Mouse (Mus musculus): ENCODE measurements around the gene Tomm40. TPM values are rescaled to one million over a fixed set of nuclear protein-coding genes. Genes with fewer than 3 reads are reported as not detected.

Tomm40 gene
- total RNA-seq (2021) = 10 to 100 TPM; 59.3 to 63.3 TPM
- long read RNA-seq, experiment 1, transcript Tomm40-201 (9 exons, 1,646 nt) = minor isoform, 21 of 150 reads
- long read RNA-seq, experiment 1, transcript Tomm40-202 (10 exons, 1,577 nt) = major isoform, 116 of 150 reads
- long read RNA-seq, experiment 1, partial matches to known transcripts = 2 of 150 reads
- long read RNA-seq, experiment 1, other reads (novel, unspliced or antisense) = 11 of 150 reads
- long read RNA-seq, experiment 2, transcript Tomm40-201 (9 exons, 1,646 nt) = minor isoform, 18 of 182 reads
- long read RNA-seq, experiment 2, transcript Tomm40-202 (10 exons, 1,577 nt) = major isoform, 155 of 182 reads
- long read RNA-seq, experiment 2, partial matches to known transcripts = 2 of 182 reads
- long read RNA-seq, experiment 2, other reads (novel, unspliced or antisense) = 7 of 182 reads

DNA sequence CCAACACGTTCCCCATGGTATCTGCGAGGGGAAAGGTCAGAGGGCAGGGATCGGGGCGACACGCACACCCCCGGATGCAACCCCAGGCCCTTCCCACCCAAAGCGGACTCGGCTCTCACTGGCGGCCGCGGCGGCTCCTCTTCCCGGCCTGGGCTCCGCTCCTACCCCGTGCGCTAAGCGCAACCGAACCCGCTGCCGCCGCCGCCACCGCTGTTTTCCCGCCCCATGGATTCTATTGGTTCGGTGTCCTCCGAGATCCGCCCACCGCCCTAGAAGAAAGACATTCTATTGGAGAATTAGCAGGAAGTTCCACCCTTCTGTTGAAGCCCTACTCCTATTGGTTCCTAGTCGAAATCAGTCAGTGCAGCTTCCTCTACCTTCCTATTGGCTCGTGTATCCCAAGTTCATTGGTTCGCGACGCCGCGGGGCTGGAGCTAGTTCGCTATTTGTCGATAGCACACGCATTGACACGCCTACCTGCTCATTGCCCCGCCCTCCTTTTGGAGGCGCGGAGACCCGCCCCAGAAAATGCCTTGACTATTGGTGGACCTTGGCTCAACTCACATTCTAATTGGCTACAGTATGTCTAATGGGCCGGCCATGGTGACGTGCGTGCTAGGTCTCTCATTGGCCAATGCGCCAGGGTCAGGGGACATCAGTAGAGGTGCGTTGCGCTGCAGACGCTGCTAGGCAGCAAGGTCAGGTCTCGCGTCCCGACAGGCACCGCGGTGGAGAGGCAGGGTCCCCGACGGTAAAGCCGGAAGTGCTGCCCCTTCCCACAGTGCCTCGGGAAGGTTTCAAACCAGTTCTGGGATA lies at the start of gene Tomm40:
TSS of gene Tomm40 (minus strand) at position 200 of the 816 bp plus-strand sequence.
- peak; percentile 94 for DNase-seq

DNA sequence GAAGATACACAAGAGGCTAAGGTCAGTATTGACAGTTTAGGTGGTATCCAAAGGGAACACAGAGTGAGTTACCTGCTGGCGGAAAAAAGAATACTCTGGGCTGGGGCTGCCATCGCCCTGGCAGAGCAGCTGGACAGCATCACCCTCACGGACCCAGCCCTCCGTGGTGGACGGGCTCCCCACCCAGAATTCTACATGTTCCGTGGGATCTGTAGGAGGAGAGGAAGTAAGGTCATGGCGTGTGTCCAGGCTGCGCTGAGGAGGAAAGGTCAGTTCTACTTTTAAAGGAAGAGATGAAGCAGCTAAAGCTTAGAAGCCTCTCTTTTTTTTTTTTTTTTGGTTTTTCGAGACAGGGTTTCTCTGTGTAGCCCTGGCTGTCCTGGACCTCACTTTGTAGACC lies 49.3 kb upstream of the Tomm40 start:
- no peak for DNase-seq

- DNase-seq = no peak
Observed at GRCm38 (mm10) chr7:19763829-19764477, 48.7 kb upstream of the Tomm40 start.

GRCm38 (mm10) chr7:19762283-19762682 lies 47.0 kb upstream of the Tomm40 start:
- DNase-seq = no peak

DNA sequence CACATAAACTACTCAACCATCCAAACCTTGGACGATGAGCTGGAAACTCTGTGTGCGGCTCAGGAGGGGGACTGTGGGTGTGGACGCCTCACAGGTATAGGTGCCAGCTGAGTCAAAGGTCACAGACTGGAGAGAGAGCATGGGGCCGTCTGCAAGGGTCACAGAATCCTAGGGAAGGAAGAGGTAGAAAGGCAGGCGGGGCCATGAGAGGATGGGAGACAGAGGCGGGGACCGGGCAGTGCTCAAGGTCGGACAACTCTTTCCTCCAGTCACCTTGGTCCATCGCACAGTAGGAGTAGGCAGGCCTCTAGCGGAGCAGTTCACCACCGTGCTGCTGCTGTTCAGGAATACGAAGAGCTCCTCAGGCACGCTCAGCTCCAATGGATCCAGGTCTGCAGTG lies 44.8 kb upstream of the Tomm40 start:
- DNase-seq = no peak

- DNase-seq = no peak
Observed at GRCm38 (mm10) chr7:19758623-19759022, 43.4 kb upstream of the Tomm40 start.

- peak; percentile 72 for DNase-seq
Observed at GRCm38 (mm10) chr7:19755851-19756786, 40.9 kb upstream of the Tomm40 start.

GRCm38 (mm10) chr7:19755008-19755407 lies 39.8 kb upstream of the Tomm40 start:
- DNase-seq = no peak

DNA sequence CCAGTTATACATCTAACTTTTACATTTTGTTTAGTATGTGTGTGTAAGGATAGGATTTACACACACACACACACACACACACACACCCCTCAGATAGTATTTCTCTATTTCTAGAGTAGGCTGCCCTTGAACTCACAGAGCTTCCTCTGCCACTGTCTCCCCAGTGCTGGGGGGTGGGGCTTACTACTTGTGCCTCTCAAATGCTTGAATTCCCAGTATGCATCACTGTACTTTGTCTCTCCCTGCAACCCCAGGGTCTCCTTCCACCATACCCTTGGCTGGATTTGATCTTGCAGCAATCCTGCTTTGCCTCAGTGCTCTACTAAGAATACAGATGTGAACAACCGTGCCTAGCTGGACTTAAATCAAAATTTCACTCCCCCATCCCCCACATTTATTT lies 38.8 kb upstream of the Tomm40 start:
- no peak for DNase-seq

DNA sequence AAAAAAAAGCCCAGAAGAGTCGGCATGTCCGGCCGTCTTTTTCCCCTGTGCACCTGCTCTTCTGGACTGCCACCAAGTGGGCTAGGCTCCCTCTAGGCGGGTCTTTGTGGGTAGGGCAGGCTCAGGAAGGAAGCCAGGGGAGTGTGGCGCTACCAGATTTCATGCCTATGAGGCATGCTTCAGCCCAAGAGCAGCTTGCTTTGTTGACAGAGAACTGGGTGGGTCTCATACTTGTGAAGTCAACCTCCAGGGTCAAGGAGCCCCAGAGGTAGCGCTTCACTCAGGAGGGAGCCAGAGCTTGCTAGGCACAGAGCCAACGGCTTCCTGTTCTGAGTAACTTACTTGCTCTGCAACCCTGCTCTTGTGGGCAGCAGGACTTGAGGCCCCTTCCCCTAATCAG lies 38.3 kb upstream of the Tomm40 start:
- no peak for DNase-seq

DNA sequence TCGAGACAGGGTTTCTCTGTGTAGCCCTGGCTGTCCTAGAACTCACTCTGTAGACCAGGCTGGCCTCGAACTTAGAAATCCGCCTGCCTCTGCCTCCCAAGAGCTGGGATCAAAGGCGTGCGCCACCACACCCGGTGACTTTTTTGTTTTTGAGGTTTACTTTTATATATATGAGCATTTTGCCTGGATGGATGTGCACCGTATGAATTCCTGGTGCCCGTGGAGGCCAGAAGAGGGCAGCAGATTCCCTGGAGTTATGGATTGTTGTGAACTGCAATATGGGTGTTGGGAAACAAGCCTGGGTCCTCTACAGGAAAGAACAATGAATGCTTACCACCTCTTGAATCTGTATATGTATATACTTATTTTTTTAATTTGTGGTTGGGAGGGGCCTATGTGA lies 37.4 kb upstream of the Tomm40 start:
- DNase-seq = no peak

DNA sequence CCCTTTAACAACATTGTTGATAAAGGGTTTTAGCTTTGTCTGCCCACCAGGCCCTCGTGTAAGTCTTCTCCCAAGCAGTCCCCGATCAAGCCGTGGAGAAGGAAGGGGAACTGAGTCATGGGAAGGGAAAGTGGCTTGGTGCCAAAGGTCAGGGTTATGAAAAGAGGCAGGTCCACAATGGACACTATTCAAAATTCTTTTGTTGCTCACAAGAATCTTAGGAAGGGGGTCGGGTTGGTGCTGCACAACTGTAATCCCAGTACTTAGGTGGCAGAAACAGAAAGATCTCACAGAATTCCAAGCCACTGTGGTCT lies 35.8 kb upstream of the Tomm40 start:
- DNase-seq = no peak

DNA sequence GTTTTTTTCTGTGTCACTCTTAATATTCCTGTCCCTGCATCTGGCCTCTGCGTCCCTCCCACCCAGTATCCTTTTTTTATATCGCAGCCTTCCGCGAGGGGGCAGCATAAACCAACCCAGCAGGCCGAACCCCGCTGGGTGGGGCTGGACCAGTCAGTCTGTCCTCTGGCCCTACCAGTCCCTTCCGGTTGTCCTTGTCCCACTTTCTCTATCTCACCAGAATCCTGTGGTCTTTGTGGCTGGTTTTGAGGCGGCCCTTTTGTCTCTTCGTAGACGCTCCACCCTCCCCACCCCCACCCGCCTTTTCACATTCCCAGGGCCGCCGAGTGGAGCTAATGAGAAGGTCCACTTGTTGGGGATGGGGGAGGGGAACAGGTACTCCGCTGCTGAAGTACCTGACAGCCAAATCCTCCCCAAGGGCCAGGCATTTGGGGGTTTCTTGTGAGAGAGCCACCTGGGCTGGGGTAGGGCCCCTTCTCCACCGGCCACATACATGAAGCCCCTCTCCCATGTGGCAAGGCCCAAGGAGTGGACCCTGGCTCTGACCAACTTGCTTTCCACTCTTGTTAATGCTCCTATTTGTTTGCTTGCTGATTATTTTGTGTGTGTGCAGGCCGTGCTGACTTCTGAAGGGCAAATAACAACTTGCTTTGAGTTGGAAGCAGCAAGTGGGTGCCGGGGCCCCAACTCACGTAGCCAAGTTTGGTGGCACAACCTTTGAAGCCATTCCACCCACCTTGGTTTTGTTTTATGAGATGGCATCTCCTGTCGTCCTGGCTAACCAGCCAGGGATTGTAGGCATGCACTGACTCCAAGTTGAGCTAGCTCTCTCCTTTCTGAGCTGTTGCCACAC lies 35.2 kb upstream of the Tomm40 start, which contains the start of gene Nectin2:
TSS of gene Nectin2 (minus strand) at position 267 of the 853 bp plus-strand sequence.
- peak; percentile 90 for DNase-seq

DNA sequence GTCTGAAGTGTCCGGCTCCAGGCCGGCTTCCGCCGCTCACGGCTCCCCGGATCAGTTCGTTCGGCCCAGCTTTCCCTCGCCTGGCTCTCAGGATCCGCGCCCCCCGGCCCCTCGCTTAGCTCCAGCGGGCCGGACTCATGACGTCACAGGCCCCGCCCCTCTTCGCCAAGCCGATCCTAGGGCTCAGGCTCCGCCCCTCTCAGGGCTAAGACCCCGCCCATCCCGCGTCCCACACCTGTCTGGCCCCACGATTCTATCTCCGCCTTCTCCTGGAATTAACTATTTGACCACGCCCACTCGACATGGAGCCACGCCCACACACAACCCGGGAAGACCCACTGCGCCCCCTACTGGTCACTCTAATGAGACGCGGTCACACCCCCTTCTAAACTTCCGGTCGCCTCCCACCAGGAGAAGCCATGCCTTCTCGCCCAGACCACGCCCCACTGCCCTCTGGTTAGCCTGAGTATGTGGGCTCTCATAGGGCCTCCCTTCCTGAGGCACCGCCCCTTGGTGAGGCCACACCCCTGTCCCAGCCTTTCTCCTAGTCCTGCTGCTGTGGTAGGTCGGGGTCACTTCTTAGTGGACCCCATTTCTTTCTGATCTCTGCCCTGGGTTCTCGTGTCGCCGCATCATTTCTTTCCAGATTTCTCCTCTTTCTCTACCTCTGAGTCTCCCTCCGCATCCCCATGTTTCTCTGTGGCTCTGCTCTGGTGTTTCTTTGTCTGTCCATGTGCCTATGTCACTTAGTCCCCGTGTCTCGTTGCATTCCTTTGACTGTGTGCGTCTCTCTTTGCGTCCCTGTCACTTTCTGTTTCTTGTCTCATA lies 34.4 kb upstream of the Tomm40 start:
- peak; percentile 94 for DNase-seq

DNA sequence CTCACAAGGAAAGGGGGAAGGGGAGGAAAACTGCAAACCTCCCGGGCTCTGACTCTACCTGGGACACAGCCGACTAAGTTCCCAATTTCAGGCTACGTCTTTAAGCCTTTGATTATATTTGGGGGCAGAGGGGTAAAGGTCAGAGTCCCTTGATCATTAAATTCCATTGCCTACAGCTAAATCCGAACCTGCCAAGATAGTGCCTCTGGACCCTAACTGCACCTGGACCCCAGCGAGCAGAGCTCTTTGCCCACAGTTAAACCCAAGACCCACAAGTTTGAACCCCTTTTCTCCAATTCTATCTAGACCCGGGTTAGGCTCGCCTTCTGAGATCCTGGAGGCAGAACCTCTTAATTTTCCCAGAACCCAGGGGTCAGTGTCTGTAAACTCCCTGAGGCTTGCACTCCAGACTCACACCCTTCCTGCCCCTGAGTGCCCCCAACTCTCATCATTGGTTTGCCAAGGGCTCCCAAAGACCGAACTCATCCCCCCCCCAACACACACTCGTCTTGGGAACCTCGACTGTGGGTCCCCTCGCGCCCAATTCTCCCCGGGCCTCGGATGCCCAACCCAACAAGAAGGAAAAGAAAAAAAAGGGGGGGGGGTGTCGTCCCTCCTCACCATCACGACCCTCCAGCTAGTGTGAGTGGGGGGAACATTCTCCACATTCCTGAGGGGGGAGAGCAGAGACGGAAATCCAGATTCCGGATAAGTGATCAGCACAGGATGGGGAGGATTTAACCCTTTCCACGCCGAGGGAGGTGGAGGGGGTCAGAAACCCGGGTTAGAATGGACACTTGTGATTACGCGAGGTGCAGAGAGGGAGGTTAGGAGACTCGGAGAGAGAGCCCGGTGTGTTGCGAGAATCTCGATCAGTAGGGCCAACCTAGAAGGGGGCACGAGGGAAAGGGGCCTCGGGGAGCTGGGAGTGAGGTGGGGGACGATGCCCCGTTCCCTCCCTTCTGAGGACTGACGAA lies 33.3 kb upstream of the Tomm40 start:
- DNase-seq = peak; percentile 32

- DNase-seq = no peak
Observed at GRCm38 (mm10) chr7:19747420-19748218, 32.4 kb upstream of the Tomm40 start.

- DNase-seq = no peak
Observed at GRCm38 (mm10) chr7:19746426-19747201, 31.4 kb upstream of the Tomm40 start.

Measured in gastrocnemius, postnatal 10 days (tissue).